Comparison of ENCODE assay signal across 18 mouse cellular contexts in genomic region chr5:85793148-85793547, GRCm38 (mm10).
"Had no signal": no experiment of that assay in that cellular context is flagged by ENCODE, and none has a peak within 500 bp of the region (broad histone marks: within the 10 kb centered on the region; RNA-seq: fewer than 3 reads in every experiment).

No protein-coding gene starts in this region.

- H3K36me3 ChIP-seq: liver, embryonic 13.5 days; liver, embryonic 15.5 days; lung, embryonic 15.5 days; midbrain, embryonic 13.5 days; neural tube, embryonic 12.5 days; stomach, embryonic 15.5 days had no signal

- H3K4me3 ChIP-seq: liver, embryonic 13.5 days; liver, embryonic 15.5 days; lung, embryonic 15.5 days; megakaryocyte, embryonic 14.5 days; midbrain, embryonic 13.5 days; neural tube, embryonic 12.5 days; stomach, embryonic 15.5 days had no signal

- H3K4me1 ChIP-seq: liver, embryonic 13.5 days; liver, embryonic 15.5 days; lung, embryonic 15.5 days; megakaryocyte, embryonic 14.5 days; midbrain, embryonic 13.5 days; neural tube, embryonic 12.5 days; stomach, embryonic 15.5 days had no signal

- H3K27ac ChIP-seq: liver, embryonic 13.5 days; liver, embryonic 15.5 days; lung, embryonic 15.5 days; macrophage; midbrain, embryonic 13.5 days; neural tube, embryonic 12.5 days; stomach, embryonic 15.5 days; stomach, postnatal 0 days had no signal

- DNase-seq: liver, embryonic 13.5 days; liver, postnatal 0 days; lung, adult 2 months; lung, postnatal 14 days; lung, postnatal 36 days; right cerebral cortex, postnatal 14 days; thymus, adult 2 months; thymus, postnatal 25 days; thymus, postnatal 4 days had no signal

- H3K9me3 ChIP-seq: liver, embryonic 15.5 days; lung, embryonic 15.5 days; midbrain, embryonic 13.5 days; neural tube, embryonic 12.5 days; stomach, embryonic 15.5 days had no signal

- H3K27me3 ChIP-seq: liver, embryonic 13.5 days; liver, embryonic 15.5 days; lung, embryonic 15.5 days; megakaryocyte, embryonic 14.5 days; midbrain, embryonic 13.5 days; neural tube, embryonic 12.5 days; stomach, embryonic 15.5 days had no signal

- H3K4me2 ChIP-seq: liver, embryonic 13.5 days; liver, embryonic 15.5 days; lung, embryonic 15.5 days; midbrain, embryonic 13.5 days; neural tube, embryonic 12.5 days; stomach, embryonic 15.5 days had no signal

- ATAC-seq: liver, postnatal 0 days; lung, postnatal 0 days; midbrain, embryonic 13.5 days had no signal

- H3K9ac ChIP-seq: liver, embryonic 13.5 days; liver, embryonic 15.5 days; liver, postnatal 0 days; lung, embryonic 15.5 days; midbrain, embryonic 13.5 days; neural tube, embryonic 12.5 days; stomach, embryonic 15.5 days had no signal
